Mouse (Mus musculus) cortical plate, adult 2 months (tissue): ENCODE measurements around the gene Abcc5.

Source experiments
- CTCF ChIP-seq: fragments of 200-500 bp; IDR thresholded peaks from 2 replicates; pipeline ENCODE4 v1.5.1; 2011; ENCODE audit warnings: mild to moderate bottlenecking, control low read depth, low read length; ENCODE audit not compliant: insufficient read depth; ENCODE audit errors: extremely low read depth
- POLR2A ChIP-seq: fragments of 200-500 bp; IDR thresholded peaks from 2 replicates; pipeline ENCODE4 v1.6.1; 2011; ENCODE audit warnings: mild to moderate bottlenecking, low read length, control low read depth; ENCODE audit not compliant: insufficient read depth; ENCODE audit errors: extremely low read depth

- TF ChIP-seq CTCF (no peak), POLR2A (no peak)
Measured at GRCm38 (mm10) chr16:20413870-20414331, 12.3 kb downstream of the Abcc5 start.
